Mouse (Mus musculus) T-helper 1 cell (primary cell): ENCODE measurements around the gene Gpr137.

Source experiments
- in situ Hi-C: fragments of 300-600 bp; cut with MboI, MseI; formaldehyde crosslinking; loops from one replicate; pipeline ENCODE4 v1.15.1; 2025; ENCODE audit warnings: high pct_unique_total_duplicates

Gene Gpr137

GRCm38 (mm10) chr19:6941372-6942248, 670 bp downstream of the Gpr137 start, which contains the start of gene Bad:
Bad (plus strand) TSS chr19:6941861.
- in situ Hi-C loops, result no loop called here

GRCm38 (mm10) chr19:6940396-6941351, 1.6 kb downstream of the Gpr137 start:
- in situ Hi-C loops, result no loop called here

DNA sequence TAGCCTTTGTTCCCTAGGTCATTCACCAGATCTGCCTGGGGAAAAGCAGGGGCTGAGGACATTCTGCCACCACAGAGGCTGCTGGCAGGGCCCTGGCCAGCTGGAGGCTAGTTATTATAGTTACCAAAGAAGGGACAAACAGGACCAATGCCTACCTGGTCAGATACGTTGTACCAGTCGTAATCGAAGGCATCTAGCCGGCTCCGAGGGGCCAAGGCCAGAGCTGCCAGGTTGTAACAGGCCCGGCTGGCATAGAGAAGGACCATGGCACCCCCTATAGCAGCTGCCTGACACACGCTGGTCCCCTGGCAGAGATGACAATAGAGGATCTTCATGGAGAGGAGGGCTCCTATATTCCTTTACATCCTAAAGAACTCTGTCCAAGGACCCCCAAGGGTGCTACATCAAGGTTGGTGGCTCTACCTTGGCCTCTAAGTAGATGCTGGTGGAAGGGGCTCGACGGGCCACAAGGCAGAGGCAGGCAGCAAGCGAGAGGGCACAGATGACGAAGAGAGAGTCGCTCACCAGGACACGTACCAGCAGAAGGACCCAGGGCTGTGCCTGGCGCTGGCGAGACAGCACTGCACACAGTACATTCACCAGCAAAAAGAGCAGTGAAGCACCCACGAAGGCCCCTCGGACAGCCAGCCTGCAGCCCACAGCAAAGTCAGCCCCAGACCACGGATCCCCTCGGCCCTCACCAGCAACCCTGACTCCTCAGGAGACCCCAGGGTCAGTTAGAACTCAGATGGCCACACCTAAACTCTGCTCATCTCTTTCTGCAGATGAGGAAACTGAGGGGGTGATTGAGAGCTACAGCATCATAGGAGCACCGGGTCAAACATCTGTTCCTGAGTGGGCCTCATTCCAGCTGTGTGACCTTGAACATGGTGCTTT, 2.9 kb downstream of the Gpr137 start:
- in situ Hi-C loops, result loop anchor here (10.0 kb wide), 1 partner anchor 285 kb away; no protein-coding TSS in a partner anchor

- in situ Hi-C loops, result loop anchor here (10.0 kb wide), 1 partner anchor 283 kb away; no protein-coding TSS in a partner anchor
These were observed 4.5 kb downstream of the Gpr137 start for GRCm38 (mm10) chr19:6937541-6938465.

DNA sequence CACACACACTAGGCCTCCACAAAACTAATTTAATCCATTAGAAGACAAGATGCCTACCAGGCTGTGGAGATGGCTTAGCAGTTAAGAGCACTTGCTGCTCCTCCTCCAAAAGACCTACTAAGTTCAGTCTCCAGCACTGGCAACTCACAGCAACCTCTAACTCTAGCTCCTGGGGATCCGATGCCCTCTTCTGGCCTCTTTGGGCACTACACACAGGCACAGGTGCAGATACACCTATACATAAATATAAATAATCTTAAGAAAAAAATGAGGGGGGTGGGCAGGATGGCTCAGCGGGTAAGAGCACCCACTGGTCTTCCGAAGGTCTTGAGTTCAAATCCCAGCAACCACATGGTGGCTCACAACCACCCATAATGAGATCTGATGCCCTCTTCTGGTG, 6.0 kb downstream of the Gpr137 start:
- in situ Hi-C loops, result loop anchor here (10.0 kb wide), 1 partner anchor 281 kb away; no protein-coding TSS in a partner anchor

- in situ Hi-C loops, result loop anchor here (10.0 kb wide), 1 partner anchor 280 kb away; no protein-coding TSS in a partner anchor
These were observed 7.9 kb downstream of the Gpr137 start, which contains the start of gene Kcnk4 for GRCm38 (mm10) chr19:6934195-6934977. Kcnk4 (minus strand) TSS chr19:6934515.

- in situ Hi-C loops, result loop anchor here (10.0 kb wide), 1 partner anchor 279 kb away; no protein-coding TSS in a partner anchor
These were observed 8.7 kb downstream of the Gpr137 start for GRCm38 (mm10) chr19:6933436-6934194.

DNA sequence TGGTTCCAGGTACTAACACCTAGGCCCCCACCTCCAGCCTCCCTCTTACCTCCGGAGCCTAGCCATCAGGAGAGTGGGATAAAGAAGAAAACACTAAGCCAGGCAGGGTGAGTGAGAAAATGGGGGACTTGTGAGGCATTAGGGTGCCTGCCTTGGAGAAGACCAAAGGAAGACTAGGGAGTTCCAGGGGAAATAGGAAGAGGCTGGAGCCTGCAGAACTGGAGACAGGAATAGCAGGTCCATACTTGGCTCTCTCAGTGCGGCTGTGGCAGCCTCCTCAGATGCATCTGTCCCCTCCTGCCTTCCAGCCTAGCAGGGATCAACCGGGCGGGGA, 9.2 kb downstream of the Gpr137 start:
- in situ Hi-C loops, result loop anchor here (10.0 kb wide), 1 partner anchor 278 kb away; no protein-coding TSS in a partner anchor

GRCm38 (mm10) chr19:6932018-6932417, 10.3 kb downstream of the Gpr137 start:
- in situ Hi-C loops, result loop anchor here (10.0 kb wide), 1 partner anchor 277 kb away; no protein-coding TSS in a partner anchor

DNA sequence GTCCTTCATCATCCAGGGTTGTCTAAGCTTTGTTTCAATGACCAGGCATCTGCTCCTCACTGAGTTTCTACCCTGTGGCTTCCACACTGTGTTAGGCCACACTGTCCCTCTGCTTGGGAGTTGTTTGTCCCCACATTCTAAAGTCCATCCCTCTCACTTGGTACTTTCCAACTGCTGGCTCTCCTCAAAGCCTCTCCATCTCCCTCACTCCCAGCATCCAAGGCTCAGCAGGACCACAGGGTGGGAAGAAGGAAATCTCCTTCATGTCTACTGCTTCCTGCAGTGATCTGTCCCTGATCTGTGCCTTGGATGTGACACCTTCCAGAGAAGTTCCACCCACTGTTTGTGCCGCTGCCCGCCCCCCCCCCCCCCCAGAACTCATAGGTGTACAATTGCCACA, 11.3 kb downstream of the Gpr137 start:
- in situ Hi-C loops, result loop anchor here (10.0 kb wide), 1 partner anchor 276 kb away; no protein-coding TSS in a partner anchor

- in situ Hi-C loops, result loop anchor here (10.0 kb wide), 1 partner anchor 1233 kb away; no protein-coding TSS in a partner anchor
These were observed 14.2 kb downstream of the Gpr137 start for GRCm38 (mm10) chr19:6928080-6928479.

- in situ Hi-C loops, result loop anchor here (10.0 kb wide), 1 partner anchor 1232 kb away; no protein-coding TSS in a partner anchor
These were observed 15.6 kb downstream of the Gpr137 start for GRCm38 (mm10) chr19:6926559-6927255.

GRCm38 (mm10) chr19:6925611-6926329, 16.5 kb downstream of the Gpr137 start:
- in situ Hi-C loops, result loop anchor here (10.0 kb wide), 1 partner anchor 1231 kb away; no protein-coding TSS in a partner anchor

DNA sequence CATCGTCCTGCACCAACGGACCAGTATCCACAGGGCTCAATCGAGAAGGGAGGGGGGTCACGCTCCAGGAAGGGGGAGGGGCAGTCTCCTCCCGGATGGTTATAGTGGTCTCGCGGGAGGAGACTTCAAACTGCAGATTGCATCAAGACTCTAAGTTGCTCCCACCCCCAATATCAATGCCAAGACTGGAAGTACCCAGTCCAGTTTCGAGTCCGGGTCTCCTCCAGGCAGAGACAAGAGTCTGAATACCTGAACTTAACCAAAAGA, 17.0 kb downstream of the Gpr137 start, which contains the start of gene Catsperz:
Gene Catsperz (minus strand): TSS at position 74 of the 267 bp plus-strand sequence.
- in situ Hi-C loops, result loop anchor here (10.0 kb wide), 1 partner anchor 1230 kb away; no protein-coding TSS in a partner anchor

DNA sequence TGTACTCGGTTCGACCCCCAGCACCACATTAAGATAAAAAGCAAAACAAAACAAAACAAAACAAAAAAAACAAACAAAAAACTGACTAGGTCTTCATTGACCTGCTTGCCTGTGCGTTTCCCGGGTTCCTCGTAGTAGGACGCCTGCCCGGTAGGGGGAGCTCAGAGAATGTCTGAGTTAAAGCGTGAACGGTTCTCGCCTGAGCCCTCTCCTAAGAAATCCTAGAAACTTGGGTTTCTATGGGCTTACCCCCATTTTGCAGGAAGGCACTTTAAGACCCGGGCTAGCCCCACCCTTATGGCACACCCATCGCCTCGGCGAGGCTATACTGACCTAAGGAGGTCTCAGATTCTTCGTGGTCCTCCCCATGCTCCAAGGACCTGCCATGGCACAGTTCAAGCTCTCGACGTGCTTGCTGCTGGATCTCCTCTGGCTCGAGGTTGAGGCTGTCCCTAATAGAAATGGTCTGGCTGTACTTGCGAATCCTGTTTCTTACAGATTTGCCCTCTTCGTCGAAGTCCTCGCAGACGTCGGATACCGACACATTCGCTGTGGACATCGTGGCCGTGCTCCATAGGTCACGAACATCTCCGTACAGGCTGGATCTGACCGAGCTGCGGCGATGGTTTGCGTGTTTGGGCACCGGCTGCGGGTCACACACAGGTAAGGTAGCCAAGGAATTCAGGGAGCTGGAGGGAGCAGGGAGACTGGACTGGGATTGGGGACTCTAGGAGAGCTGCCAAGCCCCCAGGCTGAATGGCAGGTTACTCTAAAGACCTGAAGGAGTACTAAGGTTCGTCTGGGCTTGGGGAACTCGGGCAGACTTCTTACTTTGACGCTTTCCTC, 17.6 kb downstream of the Gpr137 start:
- in situ Hi-C loops, result loop anchor here (10.0 kb wide), 1 partner anchor 1230 kb away; no protein-coding TSS in a partner anchor
